Mouse (Mus musculus) liver, adult 10 weeks (tissue): Measurements from ENCODE around the gene Kcp. TPM values are rescaled to one million over a fixed set of nuclear protein-coding genes. Genes with fewer than 3 reads are reported as not detected.

Source experiments
- polyA plus RNA-seq: library from polyadenylated mRNA; stranded (reverse); fragments of 350-450 nt; fragmentation: Illumina TruSeq; extraction: RNeasy Lipid Tissue Mini Kit (QIAGEN cat#74804); gene quantifications from one replicate; pipeline ENCODE4 v1.2.3, GENCODE M21; 2014; ENCODE audit warnings: low read depth, low replicate concordance

The Kcp gene
- polyA plus RNA-seq = not detected

DNA sequence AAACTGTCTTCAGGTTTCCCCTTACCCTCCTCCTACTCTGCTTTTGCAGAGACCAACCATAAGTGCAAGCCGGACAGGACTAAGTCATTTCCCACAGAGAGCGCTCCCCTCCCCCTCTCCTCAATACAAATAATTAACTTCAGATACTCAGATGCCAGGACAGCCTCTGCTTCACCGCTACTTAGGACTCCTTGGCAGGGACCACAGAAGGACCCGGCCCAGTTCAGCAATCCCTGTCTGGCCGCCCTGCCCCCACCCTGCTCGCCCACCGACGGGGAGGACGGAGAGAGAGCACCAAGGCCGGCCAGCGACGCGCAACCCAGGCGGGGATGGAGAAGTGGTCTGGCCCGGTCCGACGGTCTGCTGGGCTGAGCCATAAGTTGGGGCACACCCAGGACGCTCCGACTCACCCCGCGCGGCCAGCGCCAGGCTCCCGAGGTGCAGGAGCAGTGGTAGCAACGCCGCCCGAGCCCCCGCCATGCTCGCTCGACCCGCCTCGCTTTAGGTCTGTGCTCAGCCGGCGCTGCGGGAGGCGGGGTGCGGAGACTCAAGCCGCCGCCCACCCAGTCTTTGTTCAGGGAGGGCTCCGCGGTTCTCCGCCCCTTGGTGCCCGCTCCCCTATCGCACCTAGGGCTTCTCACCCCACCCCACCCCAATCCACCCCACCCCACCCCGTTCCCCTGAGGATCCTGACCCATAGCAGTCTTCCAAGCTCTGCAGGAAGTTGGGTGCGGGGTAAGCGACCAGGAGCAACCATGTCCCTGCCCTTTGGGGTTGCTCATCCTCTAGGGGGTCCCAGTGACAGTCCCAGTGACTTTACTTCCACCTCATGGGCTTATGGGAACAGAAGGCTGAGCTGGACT, at the start of gene Kcp:
Kcp (minus strand) TSS at position 506 of the 863 bp plus-strand sequence.

GRCm38 (mm10) chr6:29526281-29527251, 18.8 kb upstream of the Kcp start, which contains the start of gene Irf5:
Irf5 (plus strand) TSS chr6:29526625.

GRCm38 (mm10) chr6:29471137-29471536, 36.6 kb downstream of the Kcp start, which contains the start of gene Atp6v1fnb:
Atp6v1fnb (plus strand) TSS chr6:29471437.

GRCm38 (mm10) chr6:29467583-29468354, 40.0 kb downstream of the Kcp start, which contains the start of gene Atp6v1f:
Atp6v1f (plus strand) TSS chr6:29467718.

DNA sequence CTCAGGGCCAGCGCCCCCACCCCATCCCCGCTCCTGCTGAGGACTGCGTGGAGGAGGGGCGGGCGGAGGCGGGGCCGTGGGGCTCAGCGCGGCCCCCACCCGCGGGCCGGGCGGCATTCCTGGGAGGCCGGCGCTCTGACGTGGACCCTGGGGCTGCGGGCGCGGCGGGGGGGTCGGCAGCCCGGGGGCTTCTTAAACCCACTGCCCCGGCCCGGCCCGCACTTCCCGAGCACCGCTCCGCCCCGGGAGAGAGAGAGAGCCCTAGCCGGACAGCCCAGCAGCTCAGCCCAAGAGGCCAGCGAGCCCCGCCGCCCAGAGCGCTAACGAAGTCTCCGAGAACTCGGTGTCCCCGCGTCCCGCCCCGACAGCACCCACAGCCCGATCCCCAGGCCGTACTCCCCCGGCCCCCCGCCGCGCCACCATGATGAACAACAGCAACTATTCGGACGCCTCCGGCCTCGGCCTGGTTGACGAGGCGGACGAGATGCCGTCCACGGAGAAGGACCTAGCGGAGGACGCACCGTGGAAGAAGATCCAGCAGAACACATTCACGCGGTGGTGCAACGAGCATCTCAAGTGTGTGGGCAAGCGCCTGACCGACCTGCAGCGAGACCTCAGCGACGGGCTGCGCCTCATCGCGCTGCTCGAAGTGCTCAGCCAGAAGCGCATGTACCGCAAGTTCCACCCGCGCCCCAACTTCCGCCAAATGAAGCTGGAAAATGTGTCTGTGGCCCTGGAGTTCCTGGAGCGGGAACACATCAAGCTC, 74.5 kb downstream of the Kcp start, which contains the start of gene Flnc:
Flnc (plus strand) TSS at position 219 of the 766 bp plus-strand sequence.

Other genes starting within 250 kb of the Kcp start
- gene Hilpda, start 235.5 kb downstream of the Kcp start, polyA plus RNA-seq = 2.6 TPM
- not detected for gene Fam71f2, start 228.4 kb downstream of the Kcp start, polyA plus RNA-seq
- not detected for gene Fam71f1, start 188.8 kb downstream of the Kcp start, polyA plus RNA-seq
- 131 TPM for gene Calu, start 159.9 kb downstream of the Kcp start, polyA plus RNA-seq
- not detected for gene Opn1sw, start 119.5 kb downstream of the Kcp start, polyA plus RNA-seq
- gene Ccdc136, start 111.6 kb downstream of the Kcp start, polyA plus RNA-seq = 0.45 TPM
- not detected for gene Flnc, start 74.7 kb downstream of the Kcp start, polyA plus RNA-seq
- 21.1 TPM for gene Atp6v1f, start 40.2 kb downstream of the Kcp start, polyA plus RNA-seq
- not detected for gene Atp6v1fnb, start 36.5 kb downstream of the Kcp start, polyA plus RNA-seq
- gene Irf5, start 18.7 kb upstream of the Kcp start, polyA plus RNA-seq = 5.7 TPM
- 30.2 TPM for gene Tnpo3, start 101.9 kb upstream of the Kcp start, polyA plus RNA-seq
- gene Tspan33, start 186.3 kb upstream of the Kcp start, polyA plus RNA-seq = 1.7 TPM
- 1.5 TPM for gene Smo, start 227.6 kb upstream of the Kcp start, polyA plus RNA-seq